Mouse (Mus musculus): ENCODE data around the gene Mark3.
A peak's percentile ranks its signal among the peaks of the same experiment; 100 is the strongest.
"Not testable (repeated sequence)": the region's sequence is repeated elsewhere in the genome, so short reads cannot be mapped to it uniquely, and the experiment has no call there.

Mark3 gene

GRCm38 (mm10) chr12:111652953-111653352 is 78.6 kb downstream of the Mark3 start:
- DNase-seq (ENCODE audit: low spot score), result no peak

DNA sequence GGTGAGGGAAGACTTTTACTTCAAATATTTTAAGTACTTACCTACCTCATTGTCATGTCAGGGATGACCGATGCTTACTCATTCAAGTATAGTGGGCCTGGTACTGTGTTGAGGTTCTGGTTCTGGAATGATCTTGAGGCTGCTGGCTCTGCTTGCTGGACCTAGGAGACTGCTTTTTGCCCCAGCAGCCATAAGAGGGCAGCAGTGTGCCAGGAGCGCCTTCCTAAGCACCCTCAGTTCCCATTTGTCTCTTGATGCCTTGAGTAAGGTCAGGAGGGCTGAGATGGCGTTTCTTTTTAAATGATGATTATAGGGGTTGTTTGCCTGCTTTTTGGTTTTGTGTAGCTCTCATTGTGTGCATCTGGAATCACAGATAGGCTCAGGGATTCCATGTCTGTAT is 79.1 kb downstream of the Mark3 start:
- DNase-seq (ENCODE audit: low spot score), result peak; percentile 44

DNA sequence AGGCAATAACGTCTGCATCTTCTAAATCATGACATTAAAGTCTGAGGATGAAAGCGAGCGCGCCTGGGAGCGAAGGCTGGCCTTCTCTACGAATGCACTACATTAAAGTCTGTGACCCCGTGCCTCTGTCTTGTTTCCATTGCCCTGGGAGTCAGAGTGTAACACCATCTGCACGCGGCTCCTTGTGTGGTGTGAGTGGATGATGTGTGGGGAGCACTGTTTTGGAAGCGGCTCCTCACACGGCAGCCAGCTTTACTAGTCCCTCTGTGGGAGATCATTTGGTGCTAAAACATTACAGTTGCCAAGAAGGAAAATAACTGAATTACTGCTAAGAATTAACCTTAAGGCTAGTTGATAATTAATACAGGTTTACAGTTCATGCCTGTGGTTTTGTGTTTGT is 81.4 kb downstream of the Mark3 start:
- no peak for DNase-seq (ENCODE audit: low spot score)

DNA sequence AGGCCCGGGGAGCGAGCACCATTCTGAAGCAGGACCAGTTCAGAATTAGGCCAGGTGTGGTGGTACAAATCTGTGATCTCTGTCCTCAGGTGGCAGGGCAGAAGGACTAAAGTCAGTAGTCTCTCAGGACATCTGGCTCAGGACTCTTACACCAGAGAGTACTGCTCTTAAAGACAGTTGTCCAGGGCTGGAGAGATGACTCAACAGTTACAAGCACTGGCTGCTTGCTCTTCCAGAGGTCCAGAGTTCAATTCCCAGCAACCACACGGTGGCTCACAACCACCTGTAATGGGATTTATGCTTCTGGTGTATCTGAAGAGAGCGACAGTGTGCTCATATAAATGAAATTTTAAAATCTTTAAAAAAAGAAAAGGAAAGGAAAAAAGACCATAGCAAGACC is 85.0 kb downstream of the Mark3 start:
- DNase-seq (ENCODE audit: low spot score), result no peak

DNA sequence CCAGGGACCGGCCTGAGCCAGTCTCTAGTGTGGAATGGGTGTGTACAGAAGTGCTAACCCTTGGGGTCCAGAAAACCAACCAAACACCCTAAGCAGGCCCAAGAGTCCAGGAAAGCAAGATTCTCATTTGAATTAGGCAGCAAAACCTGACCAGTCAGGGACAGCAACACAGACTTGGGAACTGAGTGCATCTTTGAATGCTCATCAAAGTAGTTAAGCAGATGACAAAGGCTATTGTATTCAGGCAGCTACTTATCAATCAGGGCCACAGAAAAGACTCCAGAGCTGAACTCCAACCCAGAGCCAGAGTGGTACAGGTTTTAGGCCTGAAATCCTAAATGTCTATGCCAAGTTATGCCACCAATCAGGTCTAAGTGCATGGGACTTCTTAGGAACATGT is 86.3 kb downstream of the Mark3 start:
- DNase-seq (ENCODE audit: low spot score), result no peak

DNA sequence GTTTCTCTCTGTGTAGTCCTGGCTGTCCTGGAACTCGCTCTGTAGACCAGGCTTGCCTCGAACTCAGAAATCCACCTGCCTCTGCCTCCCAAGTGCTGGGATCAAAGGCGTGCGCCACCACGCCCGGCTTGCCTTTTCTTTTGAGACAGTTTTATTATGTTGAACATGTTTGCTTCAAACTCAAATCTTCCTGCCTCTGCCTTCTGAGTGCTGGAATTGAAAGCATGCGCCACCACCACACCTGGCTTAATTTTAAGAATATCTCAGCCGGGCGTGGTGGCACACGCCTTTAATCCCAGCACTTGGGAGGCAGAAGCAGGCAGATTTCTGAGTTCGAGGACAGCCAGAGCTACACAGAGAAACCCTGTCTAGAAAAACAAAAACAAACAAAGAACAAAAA is 87.2 kb downstream of the Mark3 start:
- not testable (repeated sequence) for DNase-seq (ENCODE audit: low spot score)

- no peak for DNase-seq (ENCODE audit: low spot score)
Observed at GRCm38 (mm10) chr12:111663228-111664143, 89.2 kb downstream of the Mark3 start.

- DNase-seq (ENCODE audit: low spot score), result no peak
Observed at GRCm38 (mm10) chr12:111664144-111664634, 89.9 kb downstream of the Mark3 start.

DNA sequence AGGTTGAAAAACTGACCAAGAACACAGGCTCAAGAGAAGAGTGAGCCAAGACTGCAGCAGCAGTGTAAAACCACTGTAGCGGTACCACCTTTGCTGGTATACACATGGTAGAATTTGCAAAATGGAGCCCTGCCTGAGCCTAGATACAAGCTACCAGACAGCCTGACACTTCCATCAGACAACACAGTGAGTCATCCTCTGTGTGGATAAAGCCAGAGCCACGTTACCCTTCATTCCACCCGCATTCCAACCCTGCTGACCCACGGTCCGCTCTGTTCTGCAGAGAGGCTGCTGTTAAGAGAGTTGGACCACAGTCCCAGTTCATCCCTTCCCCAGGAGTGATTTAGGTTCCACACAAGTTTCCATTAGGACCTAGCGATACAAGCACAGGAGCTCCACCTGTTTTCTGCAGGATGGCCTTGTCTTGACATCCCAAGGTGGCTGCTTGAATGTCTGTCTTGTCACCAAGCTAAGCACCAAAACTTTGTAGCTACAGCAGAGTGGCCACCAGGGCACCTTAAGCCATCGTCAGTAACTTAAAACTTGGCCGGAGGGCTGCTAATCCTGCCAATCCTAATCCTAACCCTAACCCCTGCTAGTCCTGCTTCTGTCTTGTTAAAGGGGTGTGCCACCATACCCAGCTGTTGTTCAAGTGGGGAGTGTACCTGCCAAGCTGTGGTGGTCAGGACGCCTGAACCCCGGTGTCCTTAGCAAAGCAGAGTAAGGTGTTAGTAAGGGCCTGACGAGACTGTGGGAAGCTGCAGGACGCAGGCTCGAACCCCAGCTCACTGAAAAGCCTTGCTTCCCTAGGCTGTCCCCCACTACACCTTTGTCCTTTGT is 90.9 kb downstream of the Mark3 start:
- no peak for DNase-seq (ENCODE audit: low spot score)

- DNase-seq (ENCODE audit: low spot score), result no peak
Observed at GRCm38 (mm10) chr12:111666380-111666779, 92.1 kb downstream of the Mark3 start.

GRCm38 (mm10) chr12:111667421-111667820 is 93.1 kb downstream of the Mark3 start:
- DNase-seq (ENCODE audit: low spot score), result no peak

GRCm38 (mm10) chr12:111668457-111668912 is 94.2 kb downstream of the Mark3 start:
- DNase-seq (ENCODE audit: low spot score), result peak; percentile 89

DNA sequence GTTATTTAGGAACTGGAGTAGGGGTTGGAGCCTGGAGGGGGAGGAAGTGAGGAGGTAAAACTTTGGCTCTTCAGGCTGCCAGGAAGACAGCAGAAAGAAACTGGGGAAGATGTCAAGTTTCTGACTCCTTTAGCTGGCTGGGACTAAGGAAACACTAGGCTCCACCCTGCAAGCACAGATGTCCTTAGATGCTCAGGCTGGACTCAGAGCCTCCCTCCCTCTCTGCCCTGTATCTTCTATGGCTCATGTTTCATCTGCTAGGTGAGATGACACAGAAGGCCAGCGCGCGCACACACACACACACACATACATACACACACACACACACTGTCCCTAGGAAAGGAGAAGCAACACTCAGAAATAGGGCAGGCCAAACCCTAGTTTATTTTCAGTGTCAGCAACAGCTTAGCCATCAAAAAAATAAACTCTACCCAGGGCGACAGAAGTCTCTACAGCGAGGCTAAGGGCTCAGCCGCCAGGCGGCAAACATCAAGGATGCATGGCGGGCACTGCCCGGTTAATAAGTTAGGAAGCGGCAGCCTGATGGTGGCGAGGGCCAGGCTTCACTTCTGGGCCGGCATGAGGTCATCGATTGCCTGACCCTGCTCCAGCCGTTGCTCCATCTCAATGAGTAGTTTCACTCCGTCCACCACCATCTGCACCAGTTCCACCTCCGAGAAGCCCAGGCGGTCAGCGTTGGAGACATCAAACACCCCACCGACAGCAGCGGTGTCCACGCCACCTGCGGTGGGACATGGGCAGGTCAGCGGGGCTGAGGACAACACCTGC is 94.9 kb downstream of the Mark3 start:
- no peak for DNase-seq (ENCODE audit: low spot score)

DNA sequence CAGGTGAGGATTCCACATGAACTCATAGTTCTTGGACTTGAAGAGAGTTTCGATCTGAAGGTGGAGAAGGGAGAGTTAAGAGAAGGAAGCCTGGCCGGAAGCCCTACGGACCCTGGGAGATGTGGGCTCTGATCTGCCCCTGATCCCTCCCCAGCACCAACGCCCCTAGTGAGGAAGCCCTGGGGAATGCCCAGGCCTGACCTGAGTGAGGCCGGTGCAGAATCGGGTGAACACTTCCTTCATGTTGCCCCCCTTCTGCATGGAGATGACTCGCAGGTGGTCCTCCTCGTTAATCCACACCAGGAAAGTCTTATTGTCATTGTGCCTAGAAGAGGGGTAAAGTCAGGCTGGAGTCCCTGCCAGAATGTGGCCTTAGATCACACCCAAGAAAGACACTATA is 95.6 kb downstream of the Mark3 start:
- DNase-seq (ENCODE audit: low spot score), result no peak

GRCm38 (mm10) chr12:111670371-111670971 is 96.1 kb downstream of the Mark3 start:
- DNase-seq (ENCODE audit: low spot score), result no peak

- peak; percentile 20 for DNase-seq (ENCODE audit: low spot score)
Observed at GRCm38 (mm10) chr12:111670976-111671375, 96.7 kb downstream of the Mark3 start.

- peak; percentile 69 for DNase-seq (ENCODE audit: low spot score)
Observed at GRCm38 (mm10) chr12:111671431-111671902, 97.1 kb downstream of the Mark3 start.

GRCm38 (mm10) chr12:111672176-111672575 is 97.9 kb downstream of the Mark3 start, which contains the start of gene Ckb:
Gene Ckb, minus strand, starts transcription at chr12:111672338.
- peak; percentile 26 for DNase-seq (ENCODE audit: low spot score)

GRCm38 (mm10) chr12:111672581-111672980 is 98.3 kb downstream of the Mark3 start:
- DNase-seq (ENCODE audit: low spot score), result no peak

DNA sequence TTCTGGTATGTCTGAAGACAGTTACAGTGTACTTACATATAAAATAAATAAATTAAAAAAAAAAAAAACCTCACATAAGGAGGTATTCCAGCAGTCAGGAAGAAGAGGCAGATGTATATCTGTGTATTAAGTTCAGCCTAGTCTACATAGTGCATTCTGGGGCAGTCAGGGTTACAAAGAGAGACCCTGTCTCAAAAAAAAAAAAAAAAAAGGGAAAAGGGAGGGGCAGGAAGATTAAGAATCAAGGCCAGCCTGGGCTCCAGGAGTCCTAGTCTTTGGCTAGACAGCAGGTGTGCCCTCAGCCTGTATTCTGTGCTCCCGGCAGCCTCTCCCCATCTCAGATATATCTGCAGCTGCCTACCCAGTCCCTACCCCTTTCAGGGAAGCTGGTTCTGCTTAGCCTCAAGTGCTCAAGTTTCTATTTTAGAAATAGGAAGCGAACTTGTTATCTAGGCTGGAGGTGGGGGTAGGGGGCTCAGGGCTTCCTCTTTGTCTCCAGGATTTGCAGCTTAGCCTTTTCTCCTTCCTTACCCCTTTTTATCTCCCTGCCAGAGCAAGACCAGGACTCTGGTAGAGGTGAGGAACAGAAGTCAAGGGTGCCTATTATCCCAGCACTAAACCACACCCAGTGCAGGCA is 100.6 kb downstream of the Mark3 start:
- no peak for DNase-seq (ENCODE audit: low spot score)

Measured in T-cell, adult 2 months (primary cell).